Mouse (Mus musculus): ENCODE results near the gene Psmd4. TPM values are rescaled to one million over a fixed set of nuclear protein-coding genes. Genes with fewer than 3 reads are reported as not detected.

Gene Psmd4
- polyA plus RNA-seq, 1 experiment from 2014 or later = 332 TPM

DNA sequence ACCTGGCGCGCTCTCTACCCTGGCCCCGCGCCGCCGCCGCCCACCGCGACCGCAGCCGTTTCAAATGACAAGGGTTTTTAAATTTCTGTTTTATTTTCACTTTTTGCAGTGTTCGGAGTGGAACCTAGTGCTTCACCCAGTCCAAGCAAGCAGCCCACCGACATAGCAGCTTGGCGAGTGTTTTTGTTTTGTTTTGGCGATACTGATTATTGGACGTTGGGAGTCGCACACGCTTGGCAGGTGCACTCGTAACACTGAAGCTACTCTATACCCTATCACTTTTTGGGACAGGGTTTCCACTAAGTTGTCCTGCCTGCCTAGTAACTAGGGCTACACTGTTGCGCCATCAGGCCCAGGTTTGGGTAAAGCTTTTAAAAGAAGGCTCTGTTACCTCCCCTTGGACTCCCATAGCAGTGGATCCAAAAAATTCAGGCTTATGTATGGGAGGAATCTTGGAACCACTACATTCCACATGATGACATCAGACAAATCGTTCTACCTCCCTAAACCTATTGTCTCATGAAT lies 25.8 kb downstream of the Psmd4 start:
- Histone ChIP-seq H3K27me3 (ENCODE audit: insufficient read depth, poor library complexity, severe bottlenecking) (no peaks in the 10 kb centered on the region), H3K9me3 (no peaks in the 10 kb centered on the region), H3K36me3 (peaks cover 18% of the 10 kb centered on the region), H3K4me1 (peaks cover 31% of the 10 kb centered on the region), H3K27ac (peak overlapping the region; percentile 94), H3K4me3 (peak overlapping the region; percentile 89)
- 4% methylated on average over 21 of the region's 21 CpGs for WGBS
- no peak for DNase-seq (ENCODE audit: low spot score)

DNA sequence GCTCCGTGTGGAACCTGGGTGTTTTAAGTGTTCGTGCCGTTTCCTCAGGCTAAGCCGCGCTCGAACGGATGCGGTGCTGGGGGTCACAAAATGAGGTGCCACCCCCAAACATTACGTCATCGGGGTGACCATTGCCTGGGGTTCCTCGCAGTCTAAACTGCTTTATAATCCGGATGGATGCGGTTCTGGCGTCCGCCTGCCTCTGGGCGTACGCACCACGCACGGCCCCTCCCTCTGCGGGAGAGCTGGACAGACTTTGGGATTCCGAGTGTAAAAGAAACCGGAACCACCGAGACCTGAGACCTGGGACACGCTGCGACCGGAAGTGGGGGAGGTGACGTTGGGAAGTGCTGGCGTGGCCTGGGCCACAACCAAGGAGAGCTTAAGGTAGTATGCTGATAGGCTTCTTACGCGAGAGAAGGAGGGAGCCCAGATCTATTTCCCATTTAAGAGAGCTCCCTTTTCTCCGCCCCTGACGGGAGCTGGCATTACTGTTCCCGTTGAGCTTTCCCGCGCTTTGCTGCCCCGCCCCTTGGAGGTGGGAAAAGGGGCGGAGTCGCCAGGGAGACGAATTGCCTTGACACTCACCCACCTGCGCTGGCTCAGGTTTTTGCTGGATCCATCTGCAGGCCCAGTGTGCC lies 26.4 kb downstream of the Psmd4 start:
- Histone ChIP-seq H3K4me3 (peak overlapping the region; percentile 89), H3K36me3 (peaks cover 23% of the 10 kb centered on the region), H3K27me3 (ENCODE audit: insufficient read depth, poor library complexity, severe bottlenecking) (no peaks in the 10 kb centered on the region), H3K4me1 (peaks cover 31% of the 10 kb centered on the region), H3K9me3 (no peaks in the 10 kb centered on the region), H3K27ac (peak overlapping the region; percentile 94)
- DNase-seq (ENCODE audit: low spot score) = peak; percentile 96
- WGBS = under 1% methylated on average over 40 of the region's 40 CpGs

DNA sequence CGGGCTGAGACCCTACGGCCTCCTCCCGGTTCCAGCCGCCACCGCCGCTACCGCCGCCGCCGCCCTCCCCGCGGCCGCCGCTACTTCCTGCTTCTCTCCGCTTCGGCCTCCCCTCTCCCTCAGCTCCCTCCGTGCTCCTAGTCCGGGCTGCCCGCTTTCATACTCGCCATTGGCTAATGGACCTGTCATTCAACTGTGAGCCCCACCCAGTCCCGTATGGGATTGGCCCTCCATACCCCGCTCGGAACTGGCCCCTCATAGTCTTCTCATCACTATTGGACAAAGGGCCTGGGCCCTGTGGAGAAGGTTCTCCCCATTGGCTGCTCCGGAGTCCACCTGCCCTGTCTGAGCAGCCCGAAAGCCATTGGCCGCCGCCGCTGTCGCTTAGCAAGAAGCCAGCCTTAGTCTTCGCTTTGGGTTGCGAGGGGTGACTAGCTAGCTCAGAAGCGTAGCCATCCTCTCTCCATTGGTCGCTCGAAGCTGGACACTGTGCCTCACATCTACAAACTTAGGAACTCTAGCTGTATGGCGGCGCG lies 27.0 kb downstream of the Psmd4 start, which contains the start of gene Zfp687:
TSS of gene Zfp687 (minus strand) at position 112 of the 536 bp plus-strand sequence.
- Histone ChIP-seq H3K9me3 (no peaks in the 10 kb centered on the region), H3K36me3 (peaks cover 29% of the 10 kb centered on the region), H3K27me3 (ENCODE audit: insufficient read depth, poor library complexity, severe bottlenecking) (no peaks in the 10 kb centered on the region), H3K27ac (peak within 1 kb of the TSS; percentile 94), H3K4me3 (peak within 1 kb of the TSS; percentile 89), H3K4me1 (peaks cover 35% of the 10 kb centered on the region)
- WGBS = 0% methylated on average over 33 of the region's 37 CpGs
- peak; percentile 100 for DNase-seq (ENCODE audit: low spot score)

DNA sequence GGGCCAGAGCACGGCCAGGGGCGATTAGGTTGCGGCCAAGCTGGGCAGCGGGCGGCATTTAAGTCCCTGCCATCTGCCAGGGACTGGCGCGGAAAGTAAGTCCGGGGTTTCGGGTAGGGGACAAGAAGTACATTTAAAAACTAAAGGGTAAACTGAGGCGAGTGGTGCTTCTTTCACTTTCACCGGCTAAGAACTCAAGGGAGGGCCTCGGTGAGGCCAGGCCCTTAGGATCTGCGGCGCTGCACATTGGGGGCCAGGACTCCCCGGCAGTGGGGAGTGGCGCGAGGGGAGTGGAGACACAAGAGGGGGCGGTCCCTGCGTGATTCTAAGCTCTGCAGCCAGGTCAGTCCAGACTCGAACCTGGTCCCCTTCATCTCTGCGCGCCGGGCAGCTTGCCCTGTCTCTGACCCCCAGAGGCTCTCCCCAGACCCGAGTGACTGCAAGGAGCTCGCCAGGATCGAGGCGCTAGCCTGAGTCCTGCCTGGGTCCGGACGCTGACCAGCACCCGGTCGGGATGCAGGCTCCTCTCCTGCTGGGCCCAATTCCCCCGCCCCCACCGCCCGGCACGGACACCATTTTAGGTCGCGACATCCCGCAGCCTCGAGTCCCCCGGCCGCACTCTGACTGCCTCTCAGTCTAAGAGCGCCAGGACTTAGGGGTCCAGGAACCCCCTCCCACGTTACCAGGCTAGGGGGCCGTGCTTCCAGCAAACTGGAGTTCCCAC lies 27.8 kb downstream of the Psmd4 start:
- Histone ChIP-seq H3K27ac (peak overlapping the region; percentile 94), H3K27me3 (ENCODE audit: insufficient read depth, poor library complexity, severe bottlenecking) (no peaks in the 10 kb centered on the region), H3K36me3 (peaks cover 34% of the 10 kb centered on the region), H3K4me1 (peaks cover 38% of the 10 kb centered on the region), H3K9me3 (no peaks in the 10 kb centered on the region), H3K4me3 (peak overlapping the region; percentile 89)
- DNase-seq (ENCODE audit: low spot score) = peak; percentile 91
- under 1% methylated on average over 44 of the region's 44 CpGs for WGBS

DNA sequence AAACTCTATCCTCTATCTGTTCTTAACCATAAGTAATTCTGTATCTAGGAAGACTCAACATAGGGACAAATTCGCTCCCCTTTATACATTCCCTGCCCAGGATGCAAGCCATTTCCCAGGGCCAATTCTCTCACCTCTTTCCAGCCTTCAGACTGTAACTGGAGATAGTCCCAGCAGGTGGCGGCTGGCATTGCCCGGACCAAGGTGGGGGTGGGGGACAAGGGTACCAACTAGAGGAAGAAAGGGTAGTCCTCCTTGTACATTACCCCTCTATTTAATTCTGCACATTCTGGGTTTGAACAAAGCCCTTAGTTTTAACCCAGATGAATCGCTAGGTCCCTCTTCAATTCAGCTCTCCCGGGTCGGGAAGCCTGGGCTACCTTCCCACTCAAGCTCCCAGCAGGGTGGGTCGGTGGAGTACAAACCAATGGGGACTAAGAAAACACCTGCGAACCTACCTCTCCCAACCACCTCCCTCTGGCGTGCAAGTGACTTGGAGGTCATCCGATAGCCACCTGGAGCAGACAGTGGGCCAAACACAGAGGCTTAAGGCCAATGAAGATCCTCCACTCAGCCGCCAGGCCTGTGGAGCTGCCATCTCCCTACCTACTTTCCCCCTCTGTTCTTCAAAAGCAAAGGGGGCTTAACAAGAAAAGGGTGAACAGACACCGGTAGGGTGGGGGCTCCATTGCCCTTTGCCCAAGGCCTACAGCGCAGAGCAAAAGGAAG lies 28.6 kb downstream of the Psmd4 start:
- Histone ChIP-seq H3K36me3 (peaks cover 41% of the 10 kb centered on the region), H3K27ac (peak overlapping the region; percentile 94), H3K9me3 (no peaks in the 10 kb centered on the region), H3K4me1 (peaks cover 42% of the 10 kb centered on the region), H3K27me3 (ENCODE audit: insufficient read depth, poor library complexity, severe bottlenecking) (no peaks in the 10 kb centered on the region), H3K4me3 (peak overlapping the region; percentile 89)
- 14% methylated on average over 13 of the region's 13 CpGs for WGBS
- DNase-seq (ENCODE audit: low spot score) = no peak

DNA sequence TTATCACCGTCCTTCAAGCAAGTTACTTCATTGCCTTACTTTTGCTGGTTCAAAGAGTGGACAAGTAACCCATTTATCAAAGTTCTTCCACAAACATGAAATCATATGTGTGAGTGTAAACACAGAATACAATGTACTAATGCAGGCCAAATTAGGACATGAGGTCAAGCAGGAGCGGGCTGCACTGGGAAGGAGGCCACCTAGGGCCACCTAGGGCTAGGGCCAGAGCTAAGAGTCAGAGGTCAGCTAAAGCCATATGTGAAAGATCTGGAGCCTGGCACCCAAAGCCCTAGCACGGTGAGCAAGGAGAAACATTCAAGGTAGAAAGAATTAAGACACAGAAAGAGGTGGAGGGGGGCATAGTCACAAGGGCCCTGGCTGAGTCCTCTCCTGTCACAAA lies 29.4 kb downstream of the Psmd4 start:
- H3K36me3 ChIP-seq = peaks cover 50% of the 10 kb centered on the region
- H3K27me3 ChIP-seq (ENCODE audit: insufficient read depth, poor library complexity, severe bottlenecking) = no peaks in the 10 kb centered on the region
- no peaks in the 10 kb centered on the region for H3K9me3 ChIP-seq
- H3K4me1 ChIP-seq = peaks cover 43% of the 10 kb centered on the region
- no peak overlapping the region for H3K27ac ChIP-seq
- 95% methylated on average over 3 of the region's 3 CpGs for WGBS
- no peak for DNase-seq (ENCODE audit: low spot score)
- H3K4me3 ChIP-seq = peak overlapping the region; percentile 89; the same call in 1 of the 2 replicates

DNA sequence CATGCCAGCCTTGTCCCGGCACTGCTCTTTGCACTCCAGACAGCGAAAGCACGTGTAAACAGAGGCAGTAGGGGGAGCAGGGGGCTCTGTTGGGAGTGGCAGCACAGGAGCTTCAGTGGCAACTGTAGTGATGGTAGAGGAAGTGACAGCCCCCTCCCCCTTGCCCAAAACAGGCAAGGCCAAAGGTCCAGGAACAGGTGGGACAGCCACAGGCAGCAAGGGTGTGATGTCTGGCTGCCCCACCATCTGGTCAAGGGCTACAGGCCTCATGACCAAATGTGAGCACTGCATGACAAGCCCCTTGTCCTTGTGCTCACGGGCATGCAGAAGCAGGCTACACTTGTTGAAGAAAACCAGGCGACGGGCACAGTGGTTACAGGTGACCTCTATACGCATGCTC lies 32.0 kb downstream of the Psmd4 start:
- 0 out of 2 replicates have a peak overlapping the region, but pooled peaks have one; percentile 29 for H3K27ac ChIP-seq
- no peak for DNase-seq (ENCODE audit: low spot score)
- WGBS = 86% methylated on average over 7 of the region's 7 CpGs
- H3K9me3 ChIP-seq = no peaks in the 10 kb centered on the region
- H3K36me3 ChIP-seq = peaks cover 75% of the 10 kb centered on the region
- H3K4me1 ChIP-seq = peaks cover 34% of the 10 kb centered on the region
- no peaks in the 10 kb centered on the region for H3K27me3 ChIP-seq (ENCODE audit: insufficient read depth, poor library complexity, severe bottlenecking)
- H3K4me3 ChIP-seq = no peak overlapping the region

DNA sequence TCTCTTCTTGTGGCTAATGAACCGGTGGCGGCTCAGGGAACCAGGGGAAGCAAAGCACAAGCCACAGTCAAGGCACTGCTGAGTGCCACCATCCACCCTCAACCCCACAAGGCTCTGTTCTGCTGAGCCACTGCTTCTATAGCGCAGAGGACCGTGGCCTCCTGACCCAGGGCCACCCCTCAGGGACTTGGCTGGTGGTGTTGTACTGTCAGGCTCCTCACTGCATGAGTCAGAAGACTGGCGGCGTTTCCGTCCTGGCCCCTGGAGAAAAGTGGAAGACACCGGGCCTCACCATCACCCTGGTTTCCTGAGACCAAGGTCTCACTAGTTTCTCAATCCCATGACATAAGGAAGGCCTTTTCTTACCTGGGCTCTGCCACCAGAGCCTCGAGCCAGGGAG lies 34.7 kb downstream of the Psmd4 start:
- Histone ChIP-seq H3K4me1 (peaks cover 12% of the 10 kb centered on the region; the same call in 1 of the 2 replicates), H3K27me3 (ENCODE audit: insufficient read depth, poor library complexity, severe bottlenecking) (no peaks in the 10 kb centered on the region), H3K27ac (no peak overlapping the region), H3K36me3 (peaks cover 95% of the 10 kb centered on the region), H3K9me3 (no peaks in the 10 kb centered on the region), H3K4me3 (no peak overlapping the region)
- 87% methylated on average over 9 of the region's 9 CpGs for WGBS
- no peak for DNase-seq (ENCODE audit: low spot score)

DNA sequence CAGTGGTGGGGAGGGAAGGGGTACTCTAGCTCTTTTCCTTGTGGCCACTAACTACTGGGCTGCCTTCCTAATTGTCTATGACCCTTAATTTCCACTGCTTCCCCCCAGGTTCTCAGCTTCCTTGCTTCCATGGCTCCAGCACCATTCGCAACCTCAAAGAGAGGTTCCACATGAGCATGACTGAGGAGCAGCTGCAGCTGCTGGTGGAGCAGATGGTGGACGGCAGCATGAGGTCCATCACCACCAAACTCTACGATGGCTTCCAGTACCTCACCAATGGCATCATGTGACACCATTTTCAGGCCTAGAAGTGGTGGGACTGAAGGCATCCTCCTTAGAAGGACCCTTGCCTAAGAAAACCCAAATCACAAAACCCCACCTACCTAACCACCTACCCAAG lies 36.8 kb downstream of the Psmd4 start:
- Histone ChIP-seq H3K9me3 (no peaks in the 10 kb centered on the region), H3K27me3 (ENCODE audit: insufficient read depth, poor library complexity, severe bottlenecking) (no peaks in the 10 kb centered on the region), H3K36me3 (peaks cover 94% of the 10 kb centered on the region), H3K27ac (no peak overlapping the region), H3K4me3 (no peak overlapping the region), H3K4me1 (peaks cover 10% of the 10 kb centered on the region; the same call in 1 of the 2 replicates)
- WGBS = 90% methylated on average over 3 of the region's 3 CpGs
- DNase-seq (ENCODE audit: low spot score) = no peak

DNA sequence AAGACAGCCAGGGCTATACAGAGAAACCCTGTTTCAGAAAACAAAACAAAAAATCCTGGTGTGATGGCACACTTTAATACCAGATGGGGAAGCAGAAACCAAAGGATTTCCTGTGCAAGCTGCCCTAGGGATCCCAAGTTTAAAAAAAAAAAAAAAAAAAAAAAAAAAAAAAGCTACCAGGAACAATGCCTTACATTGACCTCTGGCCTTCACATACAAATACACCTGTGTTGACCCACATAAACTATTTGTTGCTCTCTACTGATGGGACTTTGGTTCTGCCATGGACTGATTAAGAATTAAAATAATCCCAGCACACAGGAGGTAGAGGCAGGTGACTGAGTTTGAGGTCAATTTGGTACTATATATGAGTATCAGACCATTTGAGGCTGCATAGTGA lies 39.1 kb downstream of the Psmd4 start:
- peaks cover 93% of the 10 kb centered on the region for H3K36me3 ChIP-seq
- H3K27me3 ChIP-seq (ENCODE audit: insufficient read depth, poor library complexity, severe bottlenecking) = no peaks in the 10 kb centered on the region
- DNase-seq (ENCODE audit: low spot score) = no peak
- no peak overlapping the region for H3K27ac ChIP-seq
- no peaks in the 10 kb centered on the region; the same call in 1 of the 2 replicates for H3K4me1 ChIP-seq
- H3K9me3 ChIP-seq = no peaks in the 10 kb centered on the region
- no peak overlapping the region for H3K4me3 ChIP-seq

DNA sequence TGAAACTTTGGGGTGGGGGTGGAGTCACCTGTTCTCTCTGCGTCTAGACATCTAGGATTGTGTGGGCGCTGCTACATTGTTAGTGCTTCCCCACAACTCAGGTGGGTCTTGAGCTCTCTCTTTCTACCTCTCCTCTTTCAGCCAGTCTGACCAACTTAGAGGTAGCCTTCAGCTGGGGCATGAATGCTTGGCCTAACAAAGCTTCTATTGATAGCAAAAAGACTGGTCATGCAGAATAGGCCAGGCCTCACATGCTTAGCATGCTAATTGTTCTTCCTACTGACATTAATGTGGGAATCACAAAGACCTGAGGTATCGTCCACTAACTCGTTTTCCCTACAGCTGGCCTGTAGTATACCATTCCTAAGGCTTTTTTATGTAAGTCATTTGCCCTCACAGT lies 39.8 kb downstream of the Psmd4 start:
- no peaks in the 10 kb centered on the region for H3K9me3 ChIP-seq
- no peaks in the 10 kb centered on the region for H3K27me3 ChIP-seq (ENCODE audit: insufficient read depth, poor library complexity, severe bottlenecking)
- H3K4me3 ChIP-seq = no peak overlapping the region
- 92% methylated on average over 4 of the region's 4 CpGs for WGBS
- H3K27ac ChIP-seq = no peak overlapping the region
- no peak for DNase-seq (ENCODE audit: low spot score)
- peaks cover 92% of the 10 kb centered on the region for H3K36me3 ChIP-seq
- H3K4me1 ChIP-seq = no peaks in the 10 kb centered on the region

DNA sequence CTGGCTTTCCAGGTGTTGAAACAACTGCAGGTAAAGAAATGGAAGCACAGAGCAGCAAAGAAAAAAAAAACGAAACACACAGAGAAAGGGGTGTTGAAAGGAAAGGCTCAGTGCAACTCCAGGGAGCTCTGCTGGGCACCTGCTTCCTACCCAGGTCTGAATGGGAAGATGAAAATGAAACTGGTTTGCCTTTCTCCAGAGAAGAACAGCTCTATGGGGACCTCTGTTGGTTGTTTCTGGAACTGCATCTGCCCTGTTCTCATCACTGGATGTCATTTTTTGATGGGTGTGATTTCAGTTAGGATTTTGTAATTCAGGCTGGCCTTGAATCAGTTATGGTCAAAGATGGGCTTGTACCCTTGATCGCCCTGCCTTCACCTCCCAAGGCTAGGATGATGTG lies 45.5 kb downstream of the Psmd4 start:
- Histone ChIP-seq H3K4me3 (no peak overlapping the region), H3K9me3 (no peaks in the 10 kb centered on the region), H3K36me3 (peaks cover 95% of the 10 kb centered on the region), H3K4me1 (no peaks in the 10 kb centered on the region), H3K27ac (no peak overlapping the region), H3K27me3 (ENCODE audit: insufficient read depth, poor library complexity, severe bottlenecking) (no peaks in the 10 kb centered on the region)
- no peak for DNase-seq (ENCODE audit: low spot score)
- WGBS = 29% methylated on average over 2 of the region's 2 CpGs
